Mouse (Mus musculus) frontal cortex, postnatal 14 days (tissue): ENCODE measurements around the gene Foxp1.
A peak's percentile ranks its signal among the peaks of the same experiment; 100 is the strongest.

ENCODE experiments used
- DNase-seq, 2 experiments: peaks; one replicate each; pipeline ENCODE4 v3.0.0; 2022; ENCODE audit warnings: low spot score in 2 of 2

The Foxp1 gene

DNA sequence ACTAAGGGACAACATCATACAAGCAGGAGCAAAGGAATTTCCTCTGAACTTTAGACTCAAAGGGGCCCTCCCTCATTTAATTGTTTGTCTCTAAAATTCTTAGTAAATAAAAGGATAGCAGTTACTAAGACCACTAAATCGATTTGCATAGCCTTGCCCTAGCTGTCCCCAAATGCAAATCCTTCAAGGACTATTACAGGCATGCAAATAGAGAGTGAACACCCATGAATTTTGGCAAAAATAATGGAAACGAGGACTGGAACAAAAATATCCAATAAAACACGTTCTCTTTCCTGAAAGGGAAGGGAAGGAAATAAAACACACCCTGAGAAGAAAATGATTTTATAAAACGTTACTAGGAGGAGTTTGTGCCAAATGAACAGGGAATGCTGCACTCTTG is 390.7 kb downstream of the Foxp1 start:
- no peak for DNase-seq

GRCm38 (mm10) chr6:99130758-99131410 is 391.6 kb downstream of the Foxp1 start:
- no peak for DNase-seq

DNA sequence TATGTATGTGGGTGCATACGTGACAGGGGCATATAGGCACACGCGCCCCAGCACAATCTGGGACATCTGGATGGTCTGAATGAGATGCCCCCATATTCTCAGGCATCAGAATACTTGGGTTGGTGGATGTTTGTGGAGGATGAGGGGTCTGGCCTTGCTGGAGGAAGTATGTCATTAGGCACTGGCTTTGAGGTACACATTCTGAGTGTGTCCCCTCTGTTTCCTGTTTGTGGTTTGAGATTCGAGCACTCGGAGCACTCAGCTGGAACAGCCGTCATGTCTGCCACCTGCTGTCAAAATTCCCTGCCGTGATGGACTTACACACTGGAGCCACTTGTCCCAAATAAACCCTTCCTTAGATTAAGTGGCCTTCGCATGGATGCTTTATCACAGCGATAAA is 395.8 kb downstream of the Foxp1 start:
- no peak for DNase-seq

DNA sequence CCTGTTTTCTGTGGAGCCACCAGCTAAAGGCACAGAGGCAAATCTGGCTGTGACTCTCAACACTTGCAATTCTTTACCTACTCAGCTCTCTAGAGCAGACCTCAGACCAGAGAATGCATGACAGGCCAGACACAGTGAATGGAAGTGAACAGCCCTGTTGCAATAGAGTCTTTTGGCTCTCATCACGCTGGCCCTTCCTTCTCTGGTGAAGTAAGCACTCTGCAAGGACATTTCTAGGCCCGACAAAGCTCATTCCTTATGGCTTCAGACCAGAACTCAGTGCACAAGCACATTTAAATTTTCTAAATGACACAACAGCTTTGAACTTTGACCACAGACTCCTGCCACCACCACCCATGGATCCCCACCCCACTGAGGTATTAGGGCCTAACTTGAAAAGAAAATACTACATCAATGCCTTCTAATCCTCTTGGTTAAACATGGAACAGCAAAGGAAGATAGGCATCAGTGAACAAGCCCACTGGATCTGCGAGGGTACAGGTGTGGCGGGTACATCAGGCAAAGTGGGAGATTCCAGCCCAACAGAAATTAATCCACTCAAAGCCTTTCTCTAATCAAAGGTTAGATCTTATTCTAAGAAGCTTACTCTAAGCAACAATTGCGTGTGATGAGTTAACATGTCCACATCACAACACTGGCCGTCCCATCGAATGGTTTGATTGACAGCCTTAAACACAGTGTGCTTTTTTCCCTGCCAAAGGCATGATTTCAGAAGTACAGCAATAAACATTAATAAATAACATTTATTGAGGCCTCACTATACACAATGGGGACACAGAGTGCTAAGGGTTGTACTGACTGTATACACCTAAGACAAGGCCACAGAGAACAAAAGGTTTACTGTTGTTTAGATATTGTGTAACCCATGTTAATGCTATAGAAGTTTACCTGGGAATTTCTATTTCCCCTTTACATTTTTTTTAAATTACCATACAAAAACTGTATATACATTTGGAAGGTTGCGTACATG is 401.4 kb downstream of the Foxp1 start:
- DNase-seq, result no peak

- no peak for DNase-seq
Observed at GRCm38 (mm10) chr6:99118534-99118933, 404.0 kb downstream of the Foxp1 start.

DNA sequence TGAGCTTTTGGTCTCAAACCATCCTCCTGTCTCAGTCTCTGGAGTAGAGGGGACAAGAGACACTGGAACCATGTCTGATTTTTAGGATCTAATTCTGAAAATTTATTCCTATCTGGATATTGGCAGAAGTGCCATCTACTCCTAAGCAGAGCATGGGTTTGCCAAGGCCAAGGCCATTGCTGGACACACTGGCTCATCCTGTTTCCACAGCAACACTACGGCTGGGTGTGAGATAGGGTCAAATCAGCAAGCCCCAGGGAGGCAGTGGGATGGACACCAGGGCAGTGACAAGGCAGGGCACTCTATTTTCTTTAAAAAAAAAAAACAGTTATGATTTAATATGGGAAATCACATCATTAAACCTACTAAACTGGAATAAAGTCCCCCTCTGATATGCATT is 405.1 kb downstream of the Foxp1 start:
- no peak for DNase-seq

- no peak for DNase-seq
Observed at GRCm38 (mm10) chr6:99111856-99112255, 410.7 kb downstream of the Foxp1 start.

DNA sequence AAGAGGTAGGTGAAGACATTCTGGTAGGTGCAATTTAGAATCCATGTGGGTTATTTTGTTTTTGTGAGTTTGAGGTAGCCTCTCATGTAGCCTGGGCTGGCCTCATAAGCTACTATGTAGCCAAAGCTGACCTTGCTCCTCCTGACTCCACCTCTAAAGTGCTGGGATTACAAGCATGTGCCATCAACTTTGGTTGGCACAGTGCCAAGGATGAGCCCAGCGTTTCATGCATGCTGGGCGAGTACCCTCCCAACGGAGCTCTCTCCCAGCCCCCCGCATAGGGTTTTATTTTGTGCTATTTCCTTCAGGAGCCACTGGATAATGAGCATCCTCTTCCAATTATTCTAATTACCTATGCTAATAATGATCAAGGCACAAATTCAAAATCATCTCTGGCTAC is 414.1 kb downstream of the Foxp1 start:
- no peak for DNase-seq

- DNase-seq, result no peak
Observed at GRCm38 (mm10) chr6:99107674-99108073, 414.8 kb downstream of the Foxp1 start.

DNA sequence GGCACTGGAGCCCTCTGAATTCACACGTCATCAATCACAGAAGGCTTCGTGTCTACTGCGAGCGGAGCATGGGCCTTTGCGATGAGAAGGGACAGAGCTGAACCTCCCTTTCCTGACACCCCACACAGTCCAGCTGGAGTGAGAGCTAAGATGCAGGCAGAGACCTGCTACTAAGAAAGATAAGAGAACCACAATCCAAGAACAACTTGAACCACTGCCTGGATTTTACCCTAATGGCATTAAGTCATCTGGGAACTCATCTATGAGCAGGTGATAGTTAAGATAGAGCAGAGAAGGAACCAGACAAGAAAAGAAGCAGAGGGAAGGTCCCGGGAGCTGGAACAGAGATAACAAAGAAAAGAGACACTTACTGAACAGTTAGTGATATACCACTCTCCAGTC is 415.4 kb downstream of the Foxp1 start:
- DNase-seq, result no peak

DNA sequence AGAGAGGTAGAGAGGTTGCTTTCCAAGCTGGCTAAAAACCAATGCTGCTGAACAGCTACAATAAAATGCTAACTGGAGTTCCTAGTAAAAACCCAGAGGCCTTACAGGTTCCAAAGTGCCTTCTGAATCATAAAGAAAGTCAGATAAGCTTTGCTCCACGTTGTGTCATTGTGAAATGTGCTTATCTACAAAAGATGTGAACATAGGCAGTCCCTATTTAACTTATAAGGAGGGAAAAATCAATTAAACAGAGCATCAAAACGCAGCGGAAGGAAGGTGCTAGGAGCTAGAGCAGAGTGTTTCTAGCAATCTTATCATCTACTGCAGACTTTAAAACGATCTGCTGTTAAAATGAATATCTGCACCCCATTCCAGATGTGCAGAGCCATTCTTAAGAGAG is 416.5 kb downstream of the Foxp1 start:
- no peak for DNase-seq

DNA sequence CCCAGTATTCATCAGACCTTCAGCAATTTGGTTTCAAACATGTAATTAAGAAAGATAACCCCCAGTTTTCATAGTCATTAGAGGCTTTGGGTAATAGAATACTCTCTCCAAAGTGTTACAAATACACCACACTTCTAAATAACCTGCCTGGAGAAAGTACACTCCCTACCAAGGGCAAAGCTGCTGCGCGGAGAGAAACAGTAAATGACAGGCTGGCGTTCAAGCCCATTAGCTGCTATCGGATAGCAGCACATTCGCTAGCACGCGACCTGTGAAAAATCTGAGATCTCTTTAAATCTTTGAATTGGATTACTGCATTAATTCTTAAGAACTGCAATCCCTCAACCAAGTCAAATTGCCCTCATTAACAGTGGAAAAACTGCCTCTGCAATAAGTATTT is 418.1 kb downstream of the Foxp1 start:
- DNase-seq, result no peak

GRCm38 (mm10) chr6:99103911-99104310 is 418.6 kb downstream of the Foxp1 start:
- DNase-seq, result no peak

GRCm38 (mm10) chr6:99101489-99101908 is 421.0 kb downstream of the Foxp1 start:
- DNase-seq, result no peak

- DNase-seq, result no peak
Observed at GRCm38 (mm10) chr6:99100331-99100730, 422.2 kb downstream of the Foxp1 start.

GRCm38 (mm10) chr6:99099781-99100180 is 422.7 kb downstream of the Foxp1 start:
- DNase-seq, result no peak

- DNase-seq, result no peak
Observed at GRCm38 (mm10) chr6:99097191-99097590, 425.3 kb downstream of the Foxp1 start.

GRCm38 (mm10) chr6:99096776-99097166 is 425.8 kb downstream of the Foxp1 start:
- no peak for DNase-seq

DNA sequence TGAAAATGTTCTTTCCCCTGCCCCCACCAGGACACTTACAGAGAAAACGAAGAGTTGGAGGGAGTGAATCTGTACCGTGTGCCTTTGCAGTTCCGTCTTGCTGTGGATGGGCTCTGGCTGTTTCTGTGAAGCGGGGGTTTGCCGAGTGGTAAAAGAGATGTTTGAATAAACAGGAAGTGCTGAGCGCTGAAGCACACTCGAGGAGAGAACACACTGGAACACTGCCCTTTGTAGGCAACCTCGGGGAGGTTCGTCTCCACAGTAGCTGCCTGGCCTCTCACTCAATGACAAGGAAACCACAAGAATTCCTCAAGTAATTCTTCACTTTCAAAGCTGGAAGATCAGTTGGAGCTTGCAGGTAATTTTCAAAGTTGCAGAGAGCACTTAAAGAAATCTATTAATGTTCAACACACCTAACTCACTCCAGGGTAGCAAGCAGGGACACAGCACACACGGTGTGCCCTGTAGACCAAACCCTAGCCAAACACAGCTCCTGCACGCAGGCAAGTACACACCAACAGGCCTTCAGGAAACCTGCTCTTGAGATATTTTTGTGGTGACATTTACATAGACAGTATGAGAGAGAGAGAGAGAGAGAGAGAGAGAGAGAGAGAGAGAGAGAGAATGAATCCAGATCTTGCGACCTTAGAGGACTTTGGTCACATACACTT is 426.3 kb downstream of the Foxp1 start:
- DNase-seq, result peak in 1 of 2 experiments; percentile 17

DNA sequence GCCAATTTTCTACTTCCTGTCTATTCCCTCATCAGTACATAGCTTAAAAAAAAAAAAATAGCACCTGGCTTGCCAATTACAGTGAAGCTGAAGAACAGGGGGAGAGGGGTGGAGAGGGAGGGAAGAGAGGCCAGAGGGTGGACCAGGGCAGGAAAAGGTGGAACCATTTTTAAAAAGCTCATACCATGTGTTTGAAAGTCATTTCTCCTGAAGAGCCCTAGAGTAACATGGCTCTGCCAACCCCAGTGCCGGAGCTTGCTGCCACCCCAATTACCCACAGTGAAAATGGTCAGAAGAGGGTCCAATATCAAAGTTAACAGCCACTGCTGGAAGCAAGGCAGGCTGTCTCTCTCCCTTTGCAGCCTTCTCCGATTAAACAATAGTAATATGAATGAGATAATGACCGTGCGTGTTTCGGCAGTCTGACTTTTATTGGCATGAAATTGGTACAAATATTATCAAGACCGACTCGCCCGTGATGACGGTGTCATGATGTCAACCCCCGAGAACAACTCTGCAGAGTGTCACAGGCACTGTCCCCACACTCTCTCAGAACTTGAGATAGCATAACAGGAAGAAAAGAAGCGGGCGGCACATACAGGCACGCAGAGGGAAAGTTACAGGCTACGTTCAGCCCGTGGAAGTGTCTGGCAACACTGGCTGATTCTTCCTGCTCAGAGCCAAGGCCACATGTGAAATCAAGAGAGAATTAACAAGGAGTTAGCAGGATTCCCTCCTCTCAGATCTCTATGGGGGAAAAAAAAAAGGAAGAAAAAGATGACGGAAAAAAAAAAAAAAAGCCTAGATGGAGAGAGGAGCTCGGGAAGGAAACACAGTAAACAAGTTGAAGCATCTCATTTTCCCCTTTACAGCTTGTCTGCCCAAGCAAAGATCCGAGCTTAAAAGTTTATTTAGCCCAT is 427.1 kb downstream of the Foxp1 start:
- no peak for DNase-seq

GRCm38 (mm10) chr6:99094339-99094989 is 428.1 kb downstream of the Foxp1 start:
- no peak for DNase-seq
